Mouse (Mus musculus) induced T-regulatory cell, adult 2 months (primary cell): Measurements from ENCODE around the gene Gm10058.
"Not testable (repeated sequence)": the region's sequence is repeated elsewhere in the genome, so short reads cannot be mapped to it uniquely, and the experiment has no call there.

ENCODE experiments used
- DNase-seq: peaks from one replicate; pipeline ENCODE4 v3.0.0-alpha.2; 2012; ENCODE audit warnings: low read depth

Gene Gm10058

GRCm38 (mm10) chrX:27946785-27947184 is at the start of gene Gm10058:
Gene Gm10058, minus strand, starts transcription at chrX:27946885.
- not testable (repeated sequence) for DNase-seq
